Mouse (Mus musculus): Measurements from ENCODE around the gene Anapc15.

Gene Anapc15

GRCm38 (mm10) chr7:101863415-101863814, at the start of gene Anapc15:
Gene Anapc15, plus strand, starts transcription at chr7:101863715.
- DNase-seq: no peak

GRCm38 (mm10) chr7:101817861-101818401, 45.6 kb upstream of the Anapc15 start, which contains the start of gene Phox2a:
Gene Phox2a, plus strand, starts transcription at chr7:101818313.
- DNase-seq: no peak

GRCm38 (mm10) chr7:101820295-101821030, 43.1 kb upstream of the Anapc15 start:
- DNase-seq: peak; percentile 13

DNA sequence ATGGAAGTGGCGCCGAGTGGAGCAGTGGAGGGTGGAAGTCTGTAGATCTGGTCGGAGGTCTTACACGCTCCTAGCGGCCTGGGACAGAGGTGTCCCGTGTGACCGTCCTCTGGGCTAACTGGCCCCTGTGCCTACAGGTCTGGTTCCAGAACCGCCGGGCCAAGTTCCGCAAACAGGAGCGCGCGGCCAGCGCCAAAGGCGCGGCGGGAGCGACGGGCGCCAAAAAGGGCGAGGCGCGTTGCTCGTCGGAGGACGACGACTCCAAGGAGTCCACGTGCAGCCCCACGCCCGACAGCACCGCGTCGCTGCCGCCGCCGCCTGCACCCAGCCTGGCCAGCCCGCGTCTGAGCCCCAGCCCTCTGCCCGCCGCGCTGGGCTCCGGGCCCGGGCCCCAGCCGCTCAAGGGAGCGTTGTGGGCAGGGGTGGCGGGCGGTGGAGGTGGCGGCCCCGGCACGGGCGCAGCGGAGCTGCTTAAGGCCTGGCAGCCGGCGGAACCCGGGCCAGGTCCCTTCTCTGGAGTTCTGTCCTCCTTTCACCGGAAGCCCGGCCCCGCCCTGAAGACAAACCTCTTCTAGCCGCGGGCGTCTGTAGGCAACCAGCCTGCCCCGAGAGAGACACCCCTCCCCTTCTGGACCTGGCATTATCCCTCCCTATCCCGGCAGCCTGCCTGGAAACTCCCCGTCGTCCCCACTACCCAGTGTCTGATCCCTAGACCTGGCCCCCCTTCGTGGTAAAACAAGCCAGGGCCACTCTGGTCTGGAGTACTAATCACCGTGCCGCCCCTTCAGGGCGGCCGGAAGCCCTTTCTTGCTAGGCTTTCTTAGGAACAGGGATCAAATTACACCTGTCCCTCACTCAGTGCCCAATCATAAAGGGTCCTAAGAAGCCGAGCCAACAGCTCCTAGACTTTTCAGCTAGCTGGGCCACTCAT, 41.7 kb upstream of the Anapc15 start:
- peak; percentile 37 for DNase-seq

DNA sequence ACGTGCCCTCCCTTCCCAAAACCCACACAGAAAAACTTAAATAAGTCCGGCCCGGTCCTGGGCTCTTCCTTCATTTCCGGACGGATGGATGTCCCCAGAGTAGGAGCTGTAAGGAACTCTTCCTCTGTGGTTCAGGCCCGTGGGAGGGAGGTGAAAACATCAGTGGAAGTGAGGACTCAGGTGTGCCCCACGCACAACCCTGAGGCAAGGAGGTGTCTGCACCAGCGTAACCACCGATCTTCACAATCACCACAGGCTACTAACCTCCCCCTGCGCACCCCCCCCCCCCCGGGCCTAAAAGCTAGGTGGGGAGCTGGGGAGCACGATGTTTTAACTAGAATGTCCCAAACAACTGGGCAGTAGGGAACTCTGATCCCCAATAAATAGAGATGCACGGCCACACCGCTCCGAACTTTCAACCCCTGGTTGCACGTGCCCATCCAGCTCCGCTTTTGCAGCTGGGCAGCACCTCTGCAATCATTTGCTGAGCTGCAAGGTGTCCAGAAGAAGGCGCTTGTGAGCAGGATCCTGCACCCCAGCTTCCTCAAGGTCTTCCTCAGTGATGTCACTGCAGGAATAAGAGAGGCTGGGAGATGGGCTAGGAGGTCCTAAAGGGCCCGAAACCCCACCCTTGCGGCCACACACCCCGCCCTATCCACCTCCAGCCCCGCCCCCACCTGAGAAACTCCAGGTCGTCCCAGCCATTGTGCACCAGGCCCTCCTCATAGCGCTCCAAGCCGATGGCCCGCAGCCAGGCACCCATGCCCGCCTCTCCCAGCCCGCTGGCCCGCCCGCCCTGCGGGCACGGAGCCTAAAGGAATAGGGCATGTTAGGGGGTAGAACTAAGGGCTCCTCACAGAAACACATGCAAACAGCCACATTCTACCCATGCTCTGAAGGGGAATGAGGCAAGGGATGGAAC, 40.4 kb upstream of the Anapc15 start:
- no peak for DNase-seq

DNA sequence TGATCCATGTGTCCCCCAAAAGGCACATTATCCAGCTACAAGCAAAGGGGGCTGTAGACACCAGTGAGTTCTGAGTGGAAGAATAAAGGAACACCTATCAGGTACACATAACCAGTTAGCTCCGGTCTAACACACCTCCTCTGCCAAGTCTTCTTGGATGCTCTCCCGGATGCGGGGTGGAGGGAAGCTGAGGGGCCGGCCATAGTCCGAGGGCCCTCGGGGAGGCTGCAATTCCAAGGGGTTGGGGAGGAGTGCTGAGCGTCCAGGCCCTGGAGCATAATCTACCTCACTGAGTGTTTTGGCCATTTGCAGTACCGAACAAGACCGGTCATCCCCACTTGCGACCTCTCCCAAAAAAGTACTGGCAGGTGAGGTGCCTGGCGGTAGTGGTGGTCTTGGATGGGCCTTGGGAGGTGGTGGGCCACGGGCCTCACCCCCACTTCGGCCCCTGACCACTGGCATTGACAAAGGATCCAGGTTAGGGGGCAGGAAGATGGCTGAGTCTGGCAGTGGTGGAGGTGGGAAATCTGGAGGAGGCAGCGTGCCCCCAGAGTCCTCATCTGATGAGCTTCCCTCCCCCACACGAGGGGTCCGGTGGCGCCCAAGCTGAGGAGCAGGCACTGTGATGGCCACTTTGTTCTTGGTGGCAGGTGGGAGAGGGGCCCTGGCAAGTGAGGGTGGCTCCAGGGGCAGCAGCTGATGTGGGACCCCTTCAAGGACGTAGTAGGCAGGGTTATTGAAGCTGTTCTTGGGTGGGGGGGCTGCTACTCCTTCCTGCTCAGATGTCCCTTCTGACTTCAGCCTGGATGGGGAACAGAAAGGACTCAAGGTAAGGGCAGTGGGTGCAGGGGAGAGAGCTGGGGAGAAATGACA, 39.5 kb upstream of the Anapc15 start:
- DNase-seq: no peak

DNA sequence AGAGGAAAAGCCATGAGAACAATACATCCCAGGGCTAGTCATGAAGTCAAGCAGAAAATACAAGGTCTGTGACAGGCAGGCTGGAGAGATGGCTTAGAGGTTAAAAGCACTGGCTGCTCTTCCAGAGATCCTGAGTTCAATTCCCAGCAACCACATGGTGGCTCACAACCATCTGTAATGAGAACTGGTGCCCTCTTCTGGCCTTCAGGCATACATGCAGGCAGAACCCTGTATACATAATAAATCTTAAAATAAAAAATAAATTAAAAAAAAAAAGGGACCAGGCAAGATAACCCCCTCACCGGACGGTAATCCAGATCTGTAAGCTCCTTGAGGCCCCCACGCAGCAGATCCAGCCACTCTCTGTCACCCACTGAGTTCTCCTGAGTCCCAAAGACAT, 33.1 kb upstream of the Anapc15 start:
- no peak for DNase-seq

- DNase-seq: no peak
Measured at GRCm38 (mm10) chr7:101831437-101831836, 32.1 kb upstream of the Anapc15 start.

GRCm38 (mm10) chr7:101832372-101832771, 31.1 kb upstream of the Anapc15 start:
- no peak for DNase-seq

DNA sequence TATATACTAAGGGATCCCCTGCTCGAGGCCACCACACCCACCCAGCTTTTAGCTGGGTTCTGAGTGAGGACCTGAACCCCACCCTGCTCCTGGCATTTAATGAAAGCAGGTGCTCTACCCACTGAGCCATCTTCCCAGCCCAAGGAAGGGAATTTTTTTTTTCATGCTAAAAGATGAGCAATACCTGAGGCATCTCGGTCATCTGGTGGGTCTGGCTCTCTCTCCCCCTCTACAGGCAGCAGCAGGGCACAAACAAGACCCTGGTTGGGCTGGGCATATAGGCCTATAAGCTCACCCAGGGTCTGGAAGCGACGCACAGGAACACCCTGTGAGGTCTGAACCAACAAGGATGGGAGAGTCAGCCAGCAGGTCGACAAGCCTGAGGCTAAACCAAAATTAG, 30.2 kb upstream of the Anapc15 start:
- no peak for DNase-seq

- DNase-seq: no peak
Measured at GRCm38 (mm10) chr7:101833916-101834584, 29.5 kb upstream of the Anapc15 start.

GRCm38 (mm10) chr7:101834903-101835302, 28.6 kb upstream of the Anapc15 start:
- no peak for DNase-seq

GRCm38 (mm10) chr7:101835457-101836109, 27.9 kb upstream of the Anapc15 start:
- DNase-seq: no peak

DNA sequence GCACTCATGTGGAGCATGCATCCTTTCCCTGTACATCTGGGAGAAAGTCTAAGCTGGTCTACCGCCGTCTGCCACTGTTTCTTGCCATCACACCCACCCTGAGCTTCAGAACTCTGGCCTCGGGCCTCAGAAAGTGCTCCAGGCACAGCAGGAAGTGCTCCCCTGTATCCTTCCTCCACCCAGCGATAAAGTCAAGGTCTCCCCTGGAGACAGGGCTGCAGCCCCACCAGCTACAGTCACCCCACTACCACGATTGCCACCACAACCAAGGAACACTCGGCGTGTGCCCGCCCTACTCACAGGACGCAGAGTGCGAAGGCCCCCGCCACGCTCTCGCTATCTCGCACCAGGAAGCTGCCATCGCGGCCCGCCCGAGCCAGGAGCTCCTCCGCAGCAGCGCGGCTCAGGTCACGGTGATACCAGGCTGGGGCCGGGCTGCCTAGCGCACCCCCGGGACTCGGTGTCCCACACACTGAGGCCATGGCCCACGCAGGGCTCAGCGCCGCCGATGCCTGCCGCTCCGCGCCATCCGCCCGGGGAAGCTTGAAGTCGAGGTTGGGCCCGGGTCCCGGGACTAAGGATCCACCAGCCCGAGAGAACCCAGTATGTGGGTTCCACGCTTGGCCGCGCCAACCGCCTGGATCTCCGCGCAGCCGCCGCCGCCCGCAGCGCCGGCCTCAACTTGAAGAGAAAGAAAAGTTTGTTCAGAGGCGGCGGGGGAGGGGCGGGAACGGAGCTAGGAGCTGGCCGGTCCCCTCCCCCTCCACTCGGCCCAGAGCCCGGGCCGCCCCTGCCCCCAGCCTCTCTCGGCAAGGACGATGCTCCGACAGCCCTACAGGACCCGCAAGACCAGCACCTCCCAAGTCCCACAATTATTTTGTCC, 27.0 kb upstream of the Anapc15 start:
- peak; percentile 69 for DNase-seq

DNA sequence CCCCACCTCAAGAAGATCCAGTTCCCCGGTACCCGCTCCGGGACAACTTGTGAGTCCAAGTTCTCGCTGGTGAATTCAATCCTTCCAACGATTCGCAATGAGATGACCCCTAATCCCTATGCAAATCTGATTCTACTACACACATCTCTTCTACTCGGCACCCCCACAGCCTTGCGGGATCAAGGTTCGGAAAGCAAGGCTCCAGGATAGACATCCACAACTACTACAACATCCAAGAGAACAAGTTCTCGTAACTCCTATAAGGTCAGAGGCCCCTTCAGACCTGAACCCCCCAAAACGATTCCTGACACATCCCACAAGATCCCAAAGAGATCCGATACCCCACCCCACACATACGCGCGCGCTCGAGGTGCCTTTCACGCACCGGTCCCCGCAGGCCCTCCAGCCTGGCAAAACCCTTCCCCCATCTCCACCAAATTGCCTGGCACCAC, 26.3 kb upstream of the Anapc15 start:
- DNase-seq: no peak

- peak; percentile 20 for DNase-seq
Measured at GRCm38 (mm10) chr7:101837606-101838471, 25.7 kb upstream of the Anapc15 start, which contains the start of gene Inppl1. Gene Inppl1, minus strand, starts transcription at chr7:101838229.

DNA sequence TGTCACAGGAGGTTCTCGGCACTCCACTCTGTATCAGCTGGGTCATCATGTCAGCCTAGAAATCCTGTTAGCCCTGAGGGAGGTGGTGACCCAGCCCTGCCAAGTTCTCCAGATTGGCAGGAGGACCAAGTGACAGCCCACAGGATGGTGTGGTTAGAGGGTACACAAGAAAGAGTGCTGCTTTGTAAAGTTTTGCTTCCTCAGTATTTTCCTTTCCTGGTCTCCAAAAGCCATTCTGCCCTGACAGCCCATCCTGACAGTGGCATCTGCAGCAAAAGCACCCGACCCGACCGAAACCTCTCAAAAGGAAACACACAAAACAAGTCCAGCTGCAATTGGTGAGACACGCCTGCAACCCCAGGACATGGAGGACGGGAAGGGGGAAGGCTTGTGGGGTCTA, 19.3 kb upstream of the Anapc15 start:
- no peak for DNase-seq

DNA sequence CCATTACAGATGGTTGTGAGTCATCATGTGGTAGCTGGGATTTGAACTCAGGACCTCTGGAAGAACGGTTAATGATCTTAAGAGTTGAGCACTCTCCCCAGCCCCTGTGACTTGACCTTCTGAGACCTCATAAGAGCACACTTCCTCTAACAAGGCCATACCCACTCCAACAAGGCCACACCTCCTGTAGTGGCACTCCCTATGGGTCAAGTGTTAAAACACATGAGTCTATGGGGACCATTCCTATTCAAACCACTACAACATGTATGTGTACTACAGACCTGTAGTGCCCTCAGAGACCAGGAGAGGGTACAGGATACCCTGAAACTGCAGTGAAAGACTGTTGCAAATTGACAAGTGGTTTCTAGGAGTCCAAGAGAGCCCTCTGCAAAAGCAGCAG, 15.6 kb upstream of the Anapc15 start:
- DNase-seq: no peak

All from thymus, postnatal 14 days (tissue).